Mouse (Mus musculus): Measurements from ENCODE around the gene Gm10337.

Gene Gm10337

DNA sequence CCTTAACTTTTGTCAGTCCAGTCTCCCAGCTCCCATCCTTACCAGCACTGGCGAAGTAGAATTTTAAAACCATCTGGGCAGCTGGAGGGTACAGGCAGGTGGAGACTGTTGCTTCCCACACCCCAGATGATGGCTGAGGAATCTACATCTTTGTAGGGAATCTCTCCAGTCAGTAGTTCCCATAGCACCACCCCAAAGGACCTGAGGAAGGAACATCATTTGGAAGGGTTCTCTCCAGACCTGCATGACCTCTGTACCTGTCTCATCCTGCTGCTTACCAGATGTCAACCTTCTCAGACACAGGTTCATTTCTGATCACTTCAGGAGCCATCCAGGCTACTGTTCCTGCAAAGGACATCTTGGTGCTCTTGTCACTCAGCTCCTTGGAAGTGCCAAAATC lies at the start of gene Gm10337:
Gm10337 (plus strand) TSS at position 276 of the 400 bp plus-strand sequence.
- no peak for DNase-seq

- peak in 1 of 2 experiments; percentile 31 for DNase-seq
Observed at GRCm38 (mm10) chr15:102455993-102456392, 47.5 kb upstream of the Gm10337 start.

- DNase-seq = no peak
Observed at GRCm38 (mm10) chr15:102458050-102458736, 45.3 kb upstream of the Gm10337 start.

GRCm38 (mm10) chr15:102458904-102459317 lies 44.6 kb upstream of the Gm10337 start, which contains the start of gene Prr13:
TSS of gene Prr13 (plus strand) at chr15:102459028.
- peak; percentile 93 to 95 for DNase-seq

- no peak for DNase-seq
Observed at GRCm38 (mm10) chr15:102459381-102459780, 44.1 kb upstream of the Gm10337 start.

- DNase-seq = no peak
Observed at GRCm38 (mm10) chr15:102459847-102460246, 43.7 kb upstream of the Gm10337 start.

- no peak for DNase-seq
Observed at GRCm38 (mm10) chr15:102460409-102460808, 43.1 kb upstream of the Gm10337 start.

DNA sequence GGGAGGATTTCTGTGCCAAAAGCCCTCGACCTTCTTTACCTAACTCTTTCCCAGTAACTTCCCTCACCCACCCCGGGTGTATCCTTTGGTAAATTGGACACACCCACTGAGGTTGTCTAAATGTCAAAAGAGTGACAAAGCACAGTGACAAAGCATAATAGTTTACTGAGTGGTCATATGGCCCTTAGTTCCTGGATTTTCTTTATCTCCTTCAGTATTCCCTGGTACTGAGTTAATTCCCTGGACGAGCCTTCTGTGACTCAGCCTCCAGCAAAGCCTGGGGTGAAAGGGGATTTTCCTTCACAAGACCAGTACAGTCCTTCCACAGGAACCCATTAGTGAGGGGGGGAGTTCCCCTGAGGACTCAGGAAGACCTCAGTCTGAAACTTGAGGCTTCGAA lies 42.6 kb upstream of the Gm10337 start:
- DNase-seq = no peak

GRCm38 (mm10) chr15:102461430-102462075 lies 42.0 kb upstream of the Gm10337 start:
- DNase-seq = no peak

- no peak for DNase-seq
Observed at GRCm38 (mm10) chr15:102463666-102464065, 39.9 kb upstream of the Gm10337 start.

DNA sequence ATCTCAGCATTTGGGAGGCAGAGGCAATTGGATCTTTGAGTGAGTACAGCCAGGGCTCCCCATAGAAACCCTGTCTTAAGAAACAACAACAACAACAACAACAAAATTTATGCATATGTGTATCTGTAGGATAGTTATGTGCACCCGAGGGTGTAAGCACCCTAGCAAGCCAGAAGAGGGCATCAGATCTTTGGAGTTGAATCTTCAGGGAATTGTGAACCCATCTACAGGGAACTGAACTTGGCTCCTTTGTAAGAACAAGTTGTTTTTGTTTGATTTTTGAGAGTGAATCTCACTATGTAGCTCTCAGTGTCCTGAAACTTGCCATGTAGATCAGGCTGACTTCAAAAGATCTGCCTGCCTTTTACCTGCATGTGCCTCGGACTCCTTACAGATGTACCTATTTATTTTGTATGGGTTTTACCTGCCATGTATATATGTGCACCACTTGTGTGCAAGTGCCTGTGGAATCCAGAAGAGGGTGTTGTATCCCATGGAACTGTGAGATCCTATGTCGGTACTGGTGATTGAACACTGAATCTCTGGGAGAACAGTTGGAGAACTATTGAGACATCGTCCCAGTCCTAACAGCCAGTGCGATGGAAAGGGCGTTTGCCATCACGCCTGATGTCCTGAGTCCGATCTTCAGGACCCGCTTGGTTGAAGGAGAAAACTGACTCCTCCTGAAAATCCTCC lies 34.7 kb upstream of the Gm10337 start:
- no peak for DNase-seq

DNA sequence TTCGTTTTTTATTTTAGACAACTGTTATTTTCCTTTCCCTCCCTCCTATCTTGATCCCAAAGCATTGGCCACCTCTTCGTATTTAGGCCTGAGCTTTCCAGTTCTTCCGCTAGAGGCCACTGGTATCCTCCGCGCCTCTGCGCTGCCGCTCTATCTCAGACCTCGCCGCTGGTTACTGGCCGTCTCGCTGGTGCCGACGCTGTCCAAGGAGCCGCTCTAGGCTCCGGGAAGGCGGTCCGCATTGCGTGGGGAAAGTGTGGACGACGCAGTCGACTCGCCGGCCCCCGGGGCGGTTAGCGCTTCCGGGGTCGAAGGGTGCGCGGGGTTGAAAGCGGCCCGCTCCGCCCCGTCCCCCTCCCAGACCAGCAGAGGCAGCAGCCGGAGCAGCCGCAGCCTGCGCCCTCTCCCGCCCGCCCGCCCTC lies 33.3 kb upstream of the Gm10337 start, which contains the start of gene Pcbp2:
Pcbp2 (plus strand) TSS at position 357 of the 422 bp plus-strand sequence.
- peak; percentile 96 to 99 for DNase-seq

- peak; percentile 87 to 91 for DNase-seq
Observed at GRCm38 (mm10) chr15:102470605-102471294, 32.8 kb upstream of the Gm10337 start.

DNA sequence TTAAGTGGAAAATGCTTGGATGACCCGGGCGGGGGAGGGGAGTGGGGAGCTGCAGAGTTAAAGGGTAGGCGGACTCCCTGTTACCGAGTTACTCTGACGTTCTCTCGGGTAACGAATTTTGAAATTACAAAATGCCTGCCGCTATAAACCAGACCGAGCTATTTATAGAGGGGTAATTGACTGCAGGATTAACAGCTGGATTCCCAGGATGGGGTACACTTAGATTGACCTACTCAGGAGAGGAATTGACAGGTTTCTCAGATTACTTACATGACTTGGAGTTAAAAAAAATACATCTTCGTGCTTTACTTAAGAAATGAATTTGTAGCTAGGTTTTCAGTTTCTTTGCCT lies 32.3 kb upstream of the Gm10337 start:
- DNase-seq = no peak

GRCm38 (mm10) chr15:102471727-102472126 lies 31.8 kb upstream of the Gm10337 start:
- DNase-seq = no peak

DNA sequence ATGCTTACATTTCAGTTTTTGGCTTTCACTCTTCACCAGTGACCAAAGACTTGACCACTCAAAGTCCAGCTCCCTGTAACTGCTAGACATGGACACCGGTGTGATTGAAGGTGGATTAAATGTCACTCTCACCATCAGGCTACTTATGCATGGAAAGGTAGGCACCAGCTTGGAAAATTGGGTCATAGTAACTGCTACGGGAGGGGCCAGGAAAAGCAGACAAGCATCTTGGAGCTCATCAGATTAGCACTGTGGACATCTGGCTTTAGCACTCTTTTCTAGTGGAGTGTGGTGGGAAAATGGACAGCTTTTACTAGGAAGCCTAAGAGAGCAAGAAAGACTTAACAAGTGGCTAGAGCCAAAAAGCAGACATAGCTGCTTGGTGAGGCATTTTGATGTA lies 30.3 kb upstream of the Gm10337 start:
- no peak for DNase-seq

DNA sequence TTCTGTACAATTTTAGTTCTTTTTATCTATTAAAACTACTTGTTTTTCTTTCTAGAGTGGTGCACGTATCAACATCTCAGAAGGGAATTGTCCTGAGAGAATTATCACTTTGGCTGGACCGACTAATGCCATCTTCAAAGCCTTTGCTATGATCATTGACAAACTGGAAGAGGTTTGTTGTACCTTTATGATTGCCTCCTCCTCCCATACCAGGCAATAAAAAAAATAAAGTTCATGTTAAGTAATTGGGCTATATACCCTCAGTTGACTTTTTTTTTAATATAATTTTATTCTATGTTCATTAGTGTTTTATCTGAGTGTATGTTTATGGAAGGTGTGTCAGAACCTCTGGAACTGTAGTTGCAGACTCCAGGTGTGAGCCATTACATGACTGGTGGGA lies 29.0 kb upstream of the Gm10337 start:
- DNase-seq = no peak

DNA sequence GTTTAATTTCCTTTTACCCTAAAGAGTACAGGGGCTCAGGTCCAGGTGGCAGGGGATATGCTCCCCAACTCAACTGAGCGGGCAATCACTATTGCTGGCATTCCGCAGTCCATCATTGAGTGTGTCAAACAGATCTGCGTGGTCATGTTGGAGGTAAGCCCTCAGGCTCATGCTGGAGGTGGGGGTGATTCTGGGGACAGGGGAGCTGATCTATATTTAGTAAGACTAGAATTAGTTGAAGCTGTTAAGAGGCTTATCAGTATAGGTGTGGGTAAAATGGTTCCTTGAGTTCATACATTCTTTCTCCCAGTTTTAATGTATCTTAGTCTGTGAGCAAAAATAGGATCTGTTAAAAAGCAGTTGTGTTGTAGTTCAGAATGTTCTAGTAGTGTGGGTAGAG lies 20.4 kb upstream of the Gm10337 start:
- DNase-seq = no peak

DNA sequence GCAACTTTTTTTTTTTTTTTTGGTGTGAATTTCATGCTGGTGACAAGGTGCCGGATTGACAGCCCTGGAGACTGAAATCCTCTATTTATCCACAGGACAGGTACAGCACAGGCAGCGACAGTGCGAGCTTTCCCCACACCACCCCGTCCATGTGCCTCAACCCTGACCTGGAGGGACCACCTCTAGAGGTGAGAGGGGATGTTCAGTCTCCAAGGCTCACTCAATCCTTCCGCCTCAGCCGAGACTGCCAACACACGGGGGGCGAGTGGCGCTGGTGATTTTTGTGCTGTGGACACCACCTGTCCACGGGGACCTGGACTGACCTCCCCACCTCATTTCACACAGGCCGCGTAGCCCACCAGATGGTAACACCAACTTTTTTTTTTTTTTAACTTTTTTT lies 17.7 kb upstream of the Gm10337 start:
- no peak for DNase-seq

GRCm38 (mm10) chr15:102487664-102488063 lies 15.9 kb upstream of the Gm10337 start:
- DNase-seq = no peak

DNA sequence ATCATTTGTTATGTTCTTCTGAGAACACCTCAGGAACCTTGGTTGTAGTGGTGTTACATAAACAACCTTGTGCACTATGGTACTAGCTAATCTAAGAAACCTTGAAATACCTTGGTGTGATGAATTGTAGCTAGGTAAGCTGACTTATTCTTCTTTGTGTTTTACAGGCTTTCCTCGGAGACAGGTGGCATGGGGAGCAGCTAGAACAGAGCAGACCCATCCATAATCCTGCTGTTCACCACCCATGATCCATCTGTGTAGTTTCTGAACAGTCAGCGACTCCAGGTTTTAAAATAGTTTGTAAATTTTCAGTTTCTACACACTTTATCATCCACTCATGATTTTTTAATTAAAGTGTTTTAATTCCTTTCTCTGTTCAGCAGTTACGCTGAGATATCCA lies 5.2 kb upstream of the Gm10337 start:
- no peak for DNase-seq

GRCm38 (mm10) chr15:102499370-102499769 lies 4.2 kb upstream of the Gm10337 start:
- no peak for DNase-seq

DNA sequence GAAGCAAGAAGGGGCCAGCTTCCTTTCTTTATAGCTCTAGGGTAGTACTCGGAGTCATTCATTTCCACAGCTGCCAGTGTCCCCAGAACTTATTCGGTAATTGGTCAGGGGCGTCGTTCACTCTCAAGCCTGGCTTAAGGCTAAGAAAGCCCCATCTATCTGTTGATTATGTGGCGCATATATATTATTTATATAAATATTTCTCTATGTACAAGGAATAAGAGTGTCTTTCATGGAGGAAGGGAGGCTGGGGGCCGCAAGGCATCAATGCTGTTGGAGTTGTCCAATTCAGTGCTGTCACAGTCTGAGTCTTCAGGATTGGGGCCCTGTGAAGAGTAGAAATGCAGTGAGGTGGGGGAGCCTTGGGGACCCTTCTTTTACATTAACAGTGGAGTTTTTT lies 3.7 kb upstream of the Gm10337 start:
- no peak for DNase-seq
